In genomic region chr8:93858286-93858685, GRCm38 (mm10) we compare ENCODE assay signal across 24 mouse cellular contexts. TPM values are rescaled to one million over a fixed set of nuclear protein-coding genes. Genes with fewer than 3 reads are reported as not detected.
A peak's percentile ranks its signal among the peaks of the same experiment; 100 is the strongest.
DNase-seq lines count a peak whose midpoint lies in the region; TF ChIP-seq lines count a peak whose summit lies in the region.
"Had no signal": no experiment of that assay in that cellular context is flagged by ENCODE, and none has a peak within 500 bp of the region (broad histone marks: within the 10 kb centered on the region; RNA-seq: fewer than 3 reads in every experiment).

No protein-coding gene starts in this region.

- H3K36me3 ChIP-seq in myocyte (ENCODE audit: control insufficient read depth, insufficient read depth): no peaks in the 10 kb centered on the region
- H3K36me3 ChIP-seq: embryonic facial prominence, embryonic 13.5 days; forebrain, embryonic 12.5 days; forebrain, embryonic 15.5 days; hindbrain, embryonic 12.5 days; hindbrain, embryonic 15.5 days had no signal

- H3K4me3 ChIP-seq in myocyte: no peak overlapping the region
- H3K4me3 ChIP-seq: embryonic facial prominence, embryonic 13.5 days; erythroblast, embryonic 14.5 days; forebrain, embryonic 12.5 days; forebrain, embryonic 15.5 days; hindbrain, embryonic 12.5 days; hindbrain, embryonic 15.5 days had no signal

- no peaks in the 10 kb centered on the region for H3K79me2 ChIP-seq in myocyte (ENCODE audit: control insufficient read depth, insufficient read depth)

- DNase-seq in embryo, embryonic 10 days (ENCODE audit: low spot score): peak; percentile 26
- DNase-seq in embryo, embryonic 10.5 days (ENCODE audit: low spot score): no peak
- DNase-seq in forelimb bud, embryonic 11.5 days (ENCODE audit: low read depth, low spot score): peak; percentile 17
- DNase-seq in spleen, postnatal 4 days (ENCODE audit: low spot score in 2 of 2): no peak
- no peak for DNase-seq in left cerebral cortex, adult 8-10 months (ENCODE audit: low spot score in 2 of 2)
- DNase-seq: adrenal gland, adult 8-10 months; adrenal gland, postnatal 25 days; B cell, adult 2 months; cerebellum, adult 11-12 months; cerebellum, adult 8-10 months; cerebellum, postnatal 10 days; cerebellum, postnatal 36 days; gastrocnemius, postnatal 25 days; kidney, adult 11 months had no signal

- H3K27me3 ChIP-seq in myocyte (ENCODE audit: control insufficient read depth, insufficient read depth, insufficient read length): no peaks in the 10 kb centered on the region
- H3K27me3 ChIP-seq: embryonic facial prominence, embryonic 13.5 days; forebrain, embryonic 12.5 days; forebrain, embryonic 15.5 days; hindbrain, embryonic 12.5 days; hindbrain, embryonic 15.5 days had no signal

- no peak overlapping the region for H3ac ChIP-seq in myocyte (ENCODE audit: control insufficient read depth, insufficient read length)

- H3K4me2 ChIP-seq in myocyte (ENCODE audit: low read depth): no peak overlapping the region
- H3K4me2 ChIP-seq: embryonic facial prominence, embryonic 13.5 days; forebrain, embryonic 12.5 days; forebrain, embryonic 15.5 days; heart, embryonic 11.5 days; hindbrain, embryonic 12.5 days; hindbrain, embryonic 15.5 days had no signal

- TF ChIP-seq POLR2A in myocyte (IDR thresholded peaks at IDR 0.05; ENCODE audit: insufficient read length, low read depth): no peak

TF ChIP-seq in myocyte, 11 proteins besides CTCF, POLR2A, EP300 and RAD21:
- peak; percentile 61 for TF ChIP-seq USF1 (IDR thresholded peaks at IDR 0.05; ENCODE audit: low read depth)
- no peak for TF ChIP-seq REST (IDR thresholded peaks at IDR 0.05; ENCODE audit: insufficient read depth, insufficient read length)
- no peak for TF ChIP-seq TCF3 (IDR thresholded peaks at IDR 0.05; ENCODE audit: insufficient read length, low read depth)
- peak; percentile 32 for TF ChIP-seq MAX (IDR thresholded peaks at IDR 0.05; ENCODE audit: low read depth)
- TF ChIP-seq SRF (IDR thresholded peaks at IDR 0.05; ENCODE audit: control insufficient read depth, insufficient read length, low read depth): no peak
- no peak for TF ChIP-seq TCF12 (IDR thresholded peaks at IDR 0.05; ENCODE audit: insufficient read depth, poor library complexity, severe bottlenecking)
- TF ChIP-seq MYOD1 (IDR thresholded peaks at IDR 0.05; ENCODE audit: control insufficient read depth in 1 of 3, insufficient read length in 2 of 3, low read depth in 2 of 3): no peak
TF ChIP-seq in myocyte: peak in this region for 2.

RNA-seq across cellular contexts. Expression of gene Gnao1, which starts 48.5 kb away (rescaled TPM):
- 31.8 TPM for polyA plus RNA-seq in myocyte (2012; fragmentation: generic; extraction: Trizol)
- total RNA-seq in left cerebral cortex, adult 8-10 months (2022): 100 to 1,000 TPM; 673 to 703 (median 694) TPM
- total RNA-seq: granulocyte monocyte progenitor cell, adult 5-6 weeks; hematopoietic stem cell, adult 5-6 weeks had no signal

Comparison
In these comparisons a context has a peak if more than half of its experiments do, and no peak if none do; other contexts are left out.
1. DNase-seq: peak in embryo, embryonic 10 days (single experiment) and forelimb bud, embryonic 11.5 days (single experiment); none in embryo, embryonic 10.5 days (single experiment), spleen, postnatal 4 days (0 of 2) and left cerebral cortex, adult 8-10 months (0 of 2).